Mouse (Mus musculus) G1E (cell line): ENCODE measurements around the gene Galp. TPM values are rescaled to one million over a fixed set of nuclear protein-coding genes. Genes with fewer than 3 reads are reported as not detected.
A peak's percentile ranks its signal among the peaks of the same experiment; 100 is the strongest.
"Not testable (repeated sequence)": the region's sequence is repeated elsewhere in the genome, so short reads cannot be mapped to it uniquely, and the experiment has no call there.

Experiments
- ATAC-seq: 2 replicates; pipeline ENCODE4 v1.8.0; 2016; ENCODE audit warnings: mild to moderate bottlenecking; ENCODE audit not compliant: insufficient number of reproducible peaks, poor library complexity, low FRiP score, severe bottlenecking; ENCODE audit errors: extremely low read depth
- DNase-seq: peaks from one replicate; pipeline ENCODE4 v3.0.0; 2012; ENCODE audit warnings: low spot score
- H3K27me3 ChIP-seq: 2 replicates; pipeline ENCODE4 v1.6.1; 2012; ENCODE audit warnings: mild to moderate bottlenecking, low read length, inconsistent platforms; ENCODE audit not compliant: insufficient read depth
- H3K36me3 ChIP-seq: replicated peaks from 2 replicates; pipeline ENCODE3; 2012; ENCODE audit warnings: mild to moderate bottlenecking, inconsistent platforms
- H3K4me1 ChIP-seq: 2 replicates; pipeline ENCODE4 v1.6.1; 2012; ENCODE audit warnings: low read depth, low read length, inconsistent platforms, mixed read lengths; ENCODE audit not compliant: insufficient read depth
- H3K4me3 ChIP-seq: 2 replicates; pipeline ENCODE4 v1.5.1; 2012; ENCODE audit warnings: low read depth, mild to moderate bottlenecking, inconsistent platforms, low read length, moderate library complexity, mixed read lengths
- H3K9me3 ChIP-seq: replicated peaks from 2 replicates; pipeline ENCODE4 v1.6.1; 2012; ENCODE audit warnings: inconsistent platforms
- CTCF ChIP-seq: IDR thresholded peaks from 2 replicates; pipeline ENCODE4 v1.5.1; 2012; ENCODE audit warnings: low read depth, low read length, inconsistent platforms, mixed read lengths
- GATA1 ChIP-seq: IDR thresholded peaks from 2 replicates; pipeline ENCODE4 v1.6.1; 2012; ENCODE audit warnings: borderline replicate concordance, low read length, inconsistent platforms, mixed read lengths
- GATA2 ChIP-seq: IDR thresholded peaks from 2 replicates; pipeline ENCODE4 v1.6.1; 2012; ENCODE audit warnings: low read depth, low read length, inconsistent platforms, borderline replicate concordance
- POLR2AphosphoS5 ChIP-seq: IDR thresholded peaks from 2 replicates; pipeline ENCODE4 v1.6.1; 2012; ENCODE audit warnings: low read depth, low read length, inconsistent platforms; ENCODE audit not compliant: insufficient replicate concordance
- TAL1 ChIP-seq: conservative IDR thresholded peaks from 2 replicates; pipeline ENCODE4 v1.6.1; 2012; ENCODE audit warnings: low read depth, low read length, inconsistent platforms, mixed read lengths
- polyA plus RNA-seq: library from polyadenylated mRNA; stranded (reverse); fragments of >175 nt; gene quantifications from 2 replicates; pipeline ENCODE4 v1.2.3, GENCODE M21; 2012
- total RNA-seq, 2 experiments: library from RNA; stranded (forward) in 1 of 2; stranded (reverse) in 1 of 2; fragments of 200-1000 nt in 1 of 2; fragments of >200 nt in 1 of 2; fragmentation: Nextera tagmentation in 1 of 2; gene quantifications; 2 replicates each; pipeline ENCODE4 v1.2.3; 2014 to 2017

The Galp gene
- total and polyA plus RNA-seq, 3 experiments: not detected

- Histone ChIP-seq H3K9me3 (no peaks in the 10 kb centered on the region), H3K4me3 (no peak overlapping the region), H3K27me3 (peaks cover 10% of the 10 kb centered on the region; the same call in 1 of the 2 replicates), H3K4me1 (no peaks in the 10 kb centered on the region), H3K36me3 (no peaks in the 10 kb centered on the region)
- TF ChIP-seq GATA2 (no peak), POLR2AphosphoS5 (no peak), CTCF (no peak), GATA1 (no peak), TAL1 (no peak)
- DNase-seq (no peak), ATAC-seq (no peak)
Measured at GRCm38 (mm10) chr7:6239787-6240186, 42.9 kb downstream of the Galp start.

DNA sequence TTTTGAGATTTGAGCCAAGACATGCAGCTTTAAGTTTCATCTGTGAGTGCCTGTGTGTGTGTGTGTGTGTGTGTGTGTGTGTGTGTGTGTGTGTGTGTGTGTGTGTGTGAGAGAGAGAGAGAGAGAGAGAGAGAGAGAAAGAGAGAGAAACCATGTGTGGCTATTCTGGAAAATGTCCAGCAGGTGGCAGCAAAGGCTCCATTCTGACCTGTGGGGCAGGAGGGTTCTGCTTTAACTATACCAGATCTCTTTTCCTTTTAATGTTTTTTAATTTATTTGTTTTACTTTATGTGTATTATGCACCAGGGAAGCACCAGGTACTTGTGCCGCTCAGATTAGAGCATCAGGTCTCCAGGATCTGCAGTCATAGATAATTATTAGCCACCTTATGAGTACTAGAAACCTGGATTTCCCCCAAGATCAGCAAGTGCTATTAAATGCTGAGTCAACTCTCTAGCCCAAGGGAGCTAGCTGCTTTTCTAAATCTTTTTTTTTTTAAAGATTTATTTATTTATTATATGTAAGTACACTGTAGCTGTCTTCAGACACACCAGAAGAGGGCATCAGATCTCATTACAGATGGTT is 44.0 kb downstream of the Galp start:
- not testable (repeated sequence) for H3K9me3 ChIP-seq, H3K4me1 ChIP-seq, H3K4me3 ChIP-seq, ATAC-seq, H3K36me3 ChIP-seq
- TF ChIP-seq CTCF: peak; percentile 32; the same call in 1 of the 2 replicates
- peaks cover 10% of the 10 kb centered on the region; the same call in 1 of the 2 replicates for H3K27me3 ChIP-seq
- DNase-seq: peak; percentile 11

DNA sequence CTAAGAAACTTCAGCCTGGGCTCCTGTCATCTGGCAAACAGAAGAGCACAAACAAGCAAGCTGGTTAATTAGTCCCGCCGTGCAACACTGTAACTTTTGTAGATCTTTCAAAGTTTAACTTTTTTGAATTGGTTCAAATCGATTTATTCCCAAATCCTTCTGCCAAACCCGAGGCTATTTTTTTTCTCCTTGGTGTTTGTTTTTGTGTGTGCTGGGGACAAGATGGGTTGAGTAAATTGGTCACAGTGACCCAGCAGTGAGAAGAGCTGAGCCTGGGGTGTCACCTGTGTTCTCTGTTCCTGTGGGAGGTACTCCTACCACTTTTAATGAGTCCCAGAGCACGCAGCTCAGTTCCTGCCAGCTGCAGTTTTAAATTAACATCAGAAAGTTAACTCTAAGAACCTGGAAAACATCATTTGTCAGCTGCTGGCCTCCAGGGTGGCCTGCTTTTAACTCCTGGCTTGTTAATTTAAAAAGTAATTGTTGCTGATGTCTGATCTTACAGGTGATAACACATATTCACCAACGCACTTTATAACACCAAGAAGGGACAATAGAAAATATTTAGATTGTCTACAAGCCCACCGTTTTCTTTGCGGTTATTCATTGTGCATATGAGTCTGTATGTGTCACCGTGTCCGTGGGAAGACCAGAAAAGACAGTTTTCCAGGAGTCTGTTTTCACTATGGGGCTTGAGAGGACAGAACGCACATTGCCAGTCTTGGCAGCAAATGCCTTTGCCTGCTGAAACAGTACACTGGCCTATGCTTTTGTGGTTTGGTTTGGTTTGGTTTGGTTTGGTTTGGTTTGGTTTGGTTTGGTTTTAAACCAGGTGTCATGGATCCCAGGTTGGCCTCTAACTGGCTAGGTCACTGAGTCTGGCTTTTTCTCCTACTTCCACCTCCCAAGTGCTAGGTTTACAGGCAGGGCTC is 47.7 kb downstream of the Galp start:
- peaks cover 11% of the 10 kb centered on the region for H3K27me3 ChIP-seq
- H3K36me3 ChIP-seq: no peaks in the 10 kb centered on the region
- DNase-seq: no peak
- ATAC-seq: no peak
- TF ChIP-seq TAL1 (no peak), GATA1 (no peak), POLR2AphosphoS5 (no peak)
- no peaks in the 10 kb centered on the region for H3K9me3 ChIP-seq
- H3K4me3 ChIP-seq: no peak overlapping the region
- H3K4me1 ChIP-seq: no peaks in the 10 kb centered on the region

GRCm38 (mm10) chr7:6252410-6252809 is 55.5 kb downstream of the Galp start, which contains the start of gene Epp13:
Gene Epp13 (plus strand): TSS chr7:6252710.
- Histone ChIP-seq H3K9me3 (no peaks in the 10 kb centered on the region), H3K27me3 (peaks cover 4% of the 10 kb centered on the region; the same call in 1 of the 2 replicates), H3K36me3 (no peaks in the 10 kb centered on the region), H3K4me3 (no peak within 1 kb of the TSS), H3K4me1 (no peaks in the 10 kb centered on the region)
- no peak for DNase-seq
- TF ChIP-seq CTCF (no peak), TAL1 (no peak), GATA1 (no peak), POLR2AphosphoS5 (no peak), GATA2 (no peak)
- no peak for ATAC-seq

DNA sequence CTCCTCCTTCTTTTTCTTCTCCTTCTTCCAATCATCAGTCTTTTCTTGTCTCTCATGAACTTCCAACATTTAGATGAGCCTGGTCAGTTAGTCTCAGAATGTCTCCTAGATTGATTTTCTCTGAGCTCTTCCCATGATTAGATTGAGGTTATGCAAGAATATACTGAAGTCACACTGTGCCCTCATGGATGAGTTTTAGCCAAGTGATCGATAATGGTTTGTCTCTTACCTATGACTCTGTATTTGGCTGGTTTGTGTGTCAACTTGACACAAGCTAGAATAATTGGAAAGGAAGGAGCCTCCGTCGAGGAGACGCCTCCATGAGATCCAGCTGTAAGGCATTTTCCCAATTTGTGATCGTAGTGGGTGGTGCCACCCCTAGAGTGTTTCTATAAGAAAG is 57.6 kb downstream of the Galp start:
- Histone ChIP-seq H3K36me3 (no peaks in the 10 kb centered on the region), H3K9me3 (no peaks in the 10 kb centered on the region), H3K4me3 (no peak overlapping the region), H3K27me3 (peaks cover 6% of the 10 kb centered on the region; the same call in 1 of the 2 replicates), H3K4me1 (no peaks in the 10 kb centered on the region)
- no peak for TF ChIP-seq TAL1
- TF ChIP-seq POLR2AphosphoS5: no peak
- no peak for TF ChIP-seq CTCF
- TF ChIP-seq GATA1: no peak
- no peak for TF ChIP-seq GATA2
- DNase-seq (no peak), ATAC-seq (no peak)

DNA sequence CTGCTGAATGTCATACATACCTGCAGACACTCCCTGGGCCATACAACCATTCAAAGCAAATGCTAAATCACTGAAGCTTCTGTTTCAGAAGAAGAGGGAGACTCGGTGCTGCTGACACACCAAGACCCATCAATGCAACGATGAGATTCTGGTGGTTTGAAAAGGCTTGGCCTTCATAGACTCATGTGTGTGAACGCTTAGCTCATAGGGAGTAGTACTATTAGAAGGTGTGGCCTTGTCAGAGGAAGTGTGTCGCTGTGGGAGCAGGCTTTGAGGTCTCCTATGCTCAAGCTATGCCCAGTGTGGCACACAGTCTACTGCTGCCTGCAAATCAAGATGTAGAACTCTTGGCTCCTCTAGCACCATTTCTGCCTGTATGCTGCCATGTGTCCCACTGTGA is 60.5 kb downstream of the Galp start:
- Histone ChIP-seq H3K4me1 (no peaks in the 10 kb centered on the region), H3K4me3 (no peak overlapping the region), H3K36me3 (no peaks in the 10 kb centered on the region), H3K9me3 (no peaks in the 10 kb centered on the region), H3K27me3 (peaks cover 13% of the 10 kb centered on the region)
- no peak for DNase-seq
- no peak for TF ChIP-seq CTCF
- no peak for ATAC-seq
